Mouse (Mus musculus) CH12.LX (cell line): Measurements from ENCODE around the gene Uap1l1. TPM values are rescaled to one million over a fixed set of nuclear protein-coding genes. Genes with fewer than 3 reads are reported as not detected.

ENCODE experiments used
- DNase-seq: peaks from one replicate; pipeline ENCODE4 v3.0.0-alpha.2; 2013; ENCODE audit errors: extremely low read depth
- H3K27ac ChIP-seq: 2 replicates; pipeline ENCODE4 v1.5.1; 2012; ENCODE audit warnings: low read depth, mild to moderate bottlenecking, control low read depth, moderate library complexity; ENCODE audit not compliant: insufficient read depth
- H3K27me3 ChIP-seq: replicated peaks from 2 replicates; pipeline ENCODE3; 2012; ENCODE audit warnings: inconsistent platforms
- H3K36me3 ChIP-seq, 2 experiments: replicated peaks in 1 of 2; 2 replicates each; pipeline versions ENCODE3 to v1.6.1; 2012; ENCODE audit warnings: inconsistent platforms in 1 of 2, low read length in 1 of 2, mild to moderate bottlenecking in 1 of 2, mixed read lengths in 1 of 2, moderate library complexity in 1 of 2; ENCODE audit not compliant: control insufficient read depth in 1 of 2, insufficient read depth in 1 of 2
- H3K4me1 ChIP-seq, 2 experiments: 2 replicates each; pipeline ENCODE4 v1.6.1; 2012; ENCODE audit warnings: inconsistent platforms in 1 of 2, moderate library complexity in 1 of 2; ENCODE audit not compliant: insufficient read depth in 2 of 2, control insufficient read depth in 1 of 2
- H3K4me2 ChIP-seq: 2 replicates; pipeline ENCODE4 v1.6.1; 2012; ENCODE audit warnings: low read depth, mild to moderate bottlenecking, control low read depth; ENCODE audit not compliant: poor library complexity, insufficient read depth, severe bottlenecking
- H3K4me3 ChIP-seq, 3 experiments: fragments of 150-350 bp in 1 of 3; sonication (generic) in 1 of 3; replicated peaks in 1 of 3; 2 replicates each; pipeline versions ENCODE3 to v1.5.1; 2011 to 2012; ENCODE audit warnings: low read depth in 2 of 3, low read length in 2 of 3, mild to moderate bottlenecking in 2 of 3, moderate library complexity in 2 of 3, control low read depth in 1 of 3, improper control_type of control experiment in 1 of 3, inconsistent platforms in 1 of 3, mixed read lengths in 1 of 3; ENCODE audit not compliant: poor library complexity in 1 of 3
- H3K79me2 ChIP-seq: replicated peaks from 2 replicates; pipeline ENCODE4 v1.6.1; 2012; ENCODE audit warnings: mild to moderate bottlenecking, moderate library complexity; ENCODE audit not compliant: control insufficient read depth, poor library complexity, insufficient read depth, severe bottlenecking; ENCODE audit errors: extremely low read depth
- H3K9ac ChIP-seq: 2 replicates; pipeline ENCODE4 v1.6.1; 2012; ENCODE audit warnings: low read depth, mild to moderate bottlenecking, control low read depth, moderate library complexity; ENCODE audit not compliant: insufficient read depth
- H3K9me3 ChIP-seq: replicated peaks from 2 replicates; pipeline ENCODE3; 2012; ENCODE audit warnings: low read length, inconsistent platforms, mixed read lengths
- CHD2 ChIP-seq: IDR thresholded peaks from 2 replicates; pipeline ENCODE4 v1.6.1; 2011; ENCODE audit warnings: low read length, improper control_type of control experiment
- ELF1 ChIP-seq: IDR thresholded peaks from 2 replicates; pipeline ENCODE4 v1.6.1; 2014; ENCODE audit warnings: low read depth, mild to moderate bottlenecking, inconsistent platforms, low read length, improper control_type of control experiment
- JUN ChIP-seq: IDR thresholded peaks from 2 replicates; pipeline ENCODE4 v1.6.1; 2011; ENCODE audit warnings: low read depth, mild to moderate bottlenecking, low read length, improper control_type of control experiment, moderate library complexity; ENCODE audit not compliant: insufficient read depth
- JUND ChIP-seq: conservative IDR thresholded peaks from 2 replicates; pipeline ENCODE4 v1.6.1; 2011; ENCODE audit warnings: low read depth, low read length, improper control_type of control experiment
- NELFE ChIP-seq: IDR thresholded peaks from 2 replicates; pipeline ENCODE4 v1.6.1; 2011; ENCODE audit warnings: low read depth, low read length, improper control_type of control experiment
- NRF1 ChIP-seq: IDR thresholded peaks from 2 replicates; pipeline ENCODE4 v1.6.1; 2014; ENCODE audit warnings: low read depth, mild to moderate bottlenecking, inconsistent platforms, low read length, improper control_type of control experiment, moderate library complexity
- POLR2AphosphoS2 ChIP-seq: IDR thresholded peaks from 2 replicates; pipeline ENCODE4 v1.6.1; 2011; ENCODE audit warnings: low read depth, low read length, improper control_type of control experiment
- TCF12 ChIP-seq: IDR thresholded peaks from 2 replicates; pipeline ENCODE4 v1.6.1; 2014; ENCODE audit warnings: low read depth, mild to moderate bottlenecking, inconsistent platforms, low read length, improper control_type of control experiment
- USF1 ChIP-seq: IDR thresholded peaks from 2 replicates; pipeline ENCODE4 v1.6.1; 2014; ENCODE audit warnings: low read depth, mild to moderate bottlenecking, inconsistent platforms, low read length, improper control_type of control experiment
- ZC3H11A ChIP-seq: IDR thresholded peaks from 2 replicates; pipeline ENCODE4 v1.6.1; 2012; ENCODE audit warnings: low read depth, mild to moderate bottlenecking, inconsistent platforms, low read length, improper control_type of control experiment
- ZNF384 ChIP-seq: IDR thresholded peaks from 2 replicates; pipeline ENCODE4 v1.6.1; 2012; ENCODE audit warnings: low read depth, low read length, improper control_type of control experiment, inconsistent platforms
- dilution Hi-C: fragments of 300-500 bp; cut with MboI; formaldehyde crosslinking; loops from 2 replicates; pipeline ENCODE4 v1.14.3; 2020; ENCODE audit warnings: low sequenced_read_pairs; ENCODE audit not compliant: extremely low pct_unique_long_range_greater_than_20kb, extremely low pct_ligation_motif_present
- in situ Hi-C: fragments of 300-500 bp; cut with MboI; formaldehyde crosslinking; loops from 3 replicates; pipeline ENCODE4 v1.14.3; 2019; ENCODE audit warnings: low sequenced_read_pairs, low pct_ligation_motif_present, low pct_unique_long_range_greater_than_20kb, mixed read lengths
- polyA plus RNA-seq: library from polyadenylated mRNA; unstranded; fragments of >175 nt; gene quantifications from 2 replicates; pipeline ENCODE4 v1.2.1, GENCODE M21; 2012; ENCODE audit warnings: low read depth; ENCODE audit not compliant: insufficient read length
- total RNA-seq, 2 experiments: library from RNA; depleted of rRNA; stranded (reverse); fragments of 300-350 nt in 1 of 2; fragments of >200 nt in 1 of 2; gene quantifications; 2 replicates each; pipeline ENCODE4 v1.2.3; 2012 to 2014

The Uap1l1 gene
- total and polyA plus RNA-seq, 3 experiments: 4.3 to 30.8 (median 14.5) TPM

DNA sequence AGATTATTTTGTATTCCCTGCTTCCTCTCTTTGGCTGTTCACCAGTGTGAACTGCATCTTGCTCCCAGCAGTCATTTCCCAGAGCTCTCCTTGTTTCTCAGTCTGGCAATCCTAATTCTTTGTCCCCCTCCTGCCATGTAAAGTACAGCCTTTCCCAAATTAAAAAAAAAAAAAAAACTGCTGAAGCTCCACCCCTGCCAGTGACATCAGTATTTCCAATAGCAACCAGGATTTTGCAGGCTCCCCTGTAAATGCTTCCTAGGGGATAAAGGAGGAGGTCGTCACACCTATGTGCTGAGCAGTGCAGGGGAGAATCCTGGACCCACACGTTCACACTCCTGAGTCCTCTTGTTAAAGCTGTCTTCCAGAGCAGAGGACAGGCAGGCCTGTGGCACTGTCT is 45.4 kb downstream of the Uap1l1 start:
- dilution Hi-C loops (no loop called here), in situ Hi-C loops (no loop called here)
- DNase-seq: no peak
- no peaks in the 10 kb centered on the region for H3K79me2 ChIP-seq
- peaks cover 63% of the 10 kb centered on the region for H3K27me3 ChIP-seq
- no peak overlapping the region for H3K9ac ChIP-seq
- no peak overlapping the region for H3K4me3 ChIP-seq
- TF ChIP-seq ELF1: no peak
- TF ChIP-seq ZNF384: peak; percentile 27; the same call in 1 of the 2 replicates
- no peak for TF ChIP-seq TCF12
- no peaks in the 10 kb centered on the region for H3K36me3 ChIP-seq
- H3K9me3 ChIP-seq: peaks cover 5% of the 10 kb centered on the region
- H3K4me1 ChIP-seq: peaks cover 4 to 5% of the 10 kb centered on the region in 2 experiments; a peak in 3 of 4 replicates
- H3K27ac ChIP-seq: no peak overlapping the region
- H3K4me2 ChIP-seq: no peak overlapping the region

DNA sequence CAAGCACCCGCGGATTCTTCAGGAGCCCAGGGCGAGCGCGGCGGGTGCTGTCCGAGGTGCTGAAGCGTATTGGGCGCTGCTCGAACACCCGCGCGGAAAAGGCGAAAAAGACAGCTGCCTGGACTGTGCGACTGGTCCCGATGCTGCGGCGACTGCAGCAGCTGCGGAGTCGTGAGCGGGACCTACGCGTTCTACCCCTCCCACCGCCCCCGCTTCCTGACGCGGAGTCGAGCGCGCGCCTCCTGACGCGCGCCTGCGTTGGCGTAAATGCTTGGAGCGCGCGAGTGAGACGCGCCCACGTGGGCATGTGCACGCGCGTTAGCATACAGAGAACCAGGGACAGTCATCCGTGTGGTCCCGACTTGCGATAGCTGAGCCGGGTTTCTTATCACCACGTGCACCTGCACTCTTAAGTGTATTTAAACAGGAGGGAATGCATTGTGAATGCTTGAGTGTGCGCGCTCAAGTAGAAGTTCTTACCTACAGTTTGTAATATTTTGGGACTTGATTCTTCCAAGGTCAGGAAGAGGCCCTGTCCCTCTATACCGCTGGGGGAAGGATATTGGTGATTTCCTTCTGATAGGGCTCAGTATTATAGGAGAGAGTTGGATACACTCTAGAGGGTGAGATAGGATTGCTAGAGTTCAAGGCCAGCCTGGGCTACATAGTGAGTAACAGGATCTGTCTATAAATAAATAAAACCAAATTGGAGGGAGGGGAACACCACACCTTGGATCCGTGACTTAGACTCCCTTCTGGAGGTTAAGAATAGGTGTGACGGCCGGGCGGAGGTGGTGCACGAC is 46.3 kb downstream of the Uap1l1 start, which contains the start of gene Grin1:
TSS of gene Grin1 (minus strand) at position 217 of the 803 bp plus-strand sequence.
- no peak within 1 kb of the TSS for H3K4me2 ChIP-seq
- peaks cover 5% of the 10 kb centered on the region for H3K9me3 ChIP-seq
- peaks cover 4 to 5% of the 10 kb centered on the region in 2 experiments; a peak in 3 of 4 replicates for H3K4me1 ChIP-seq
- in situ Hi-C loops: no loop called here
- dilution Hi-C loops: no loop called here
- DNase-seq: no peak
- H3K36me3 ChIP-seq: no peaks in the 10 kb centered on the region
- no peaks in the 10 kb centered on the region for H3K79me2 ChIP-seq
- H3K27ac ChIP-seq: no peak within 1 kb of the TSS
- H3K9ac ChIP-seq: no peak within 1 kb of the TSS
- H3K4me3 ChIP-seq: no peak within 1 kb of the TSS
- peaks cover 63% of the 10 kb centered on the region for H3K27me3 ChIP-seq
- TF ChIP-seq JUN (no peak), POLR2AphosphoS2 (no peak)
- TF ChIP-seq, all 38 proteins: peak for 0

DNA sequence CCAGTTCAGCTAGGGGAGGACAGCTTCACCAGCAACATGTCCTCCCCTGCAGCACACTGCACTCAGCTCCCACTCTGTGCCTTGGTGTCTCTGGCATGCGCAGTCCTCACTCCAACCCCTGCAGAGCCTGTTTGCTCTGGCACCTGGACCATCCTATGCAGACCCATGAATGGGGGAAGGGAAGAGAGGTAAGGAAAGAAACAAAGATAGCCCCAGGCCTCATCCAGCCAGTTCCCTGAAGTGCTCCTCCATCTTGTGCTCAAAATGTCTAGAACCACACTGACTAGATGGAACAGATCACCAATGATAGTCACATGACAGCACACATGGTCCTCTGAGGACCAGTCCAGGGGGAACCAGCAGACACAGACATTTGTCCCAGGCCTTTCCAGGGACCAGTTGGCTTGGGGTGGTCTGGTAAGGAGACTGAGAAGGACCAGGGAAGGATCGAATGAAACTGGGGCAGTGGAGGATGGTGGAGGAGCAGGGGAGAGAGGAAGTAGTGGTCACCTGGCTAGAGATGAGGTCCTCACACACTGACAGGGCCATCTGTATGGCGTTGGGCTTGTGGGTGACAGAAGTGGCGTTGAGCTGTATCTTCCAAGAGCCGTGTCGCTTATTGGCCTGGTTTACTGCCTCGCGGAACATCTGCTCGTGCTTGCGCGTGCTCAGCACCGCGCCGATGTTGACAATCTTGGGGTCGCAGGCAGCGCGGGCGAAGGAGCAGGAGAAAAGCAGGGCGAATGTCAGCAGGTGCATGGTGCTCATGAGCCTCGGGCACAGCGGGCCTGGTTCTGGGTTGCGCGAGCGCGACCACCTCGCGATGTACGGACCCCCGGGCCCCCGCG is 47.1 kb downstream of the Uap1l1 start:
- no peak overlapping the region for H3K4me3 ChIP-seq
- no peak overlapping the region for H3K4me2 ChIP-seq
- DNase-seq: no peak
- H3K9ac ChIP-seq: no peak overlapping the region
- in situ Hi-C loops (no loop called here), dilution Hi-C loops (no loop called here)
- peaks cover 4 to 5% of the 10 kb centered on the region in 2 experiments; a peak in 3 of 4 replicates for H3K4me1 ChIP-seq
- H3K36me3 ChIP-seq: no peaks in the 10 kb centered on the region
- H3K27ac ChIP-seq: no peak overlapping the region
- H3K27me3 ChIP-seq: peaks cover 67% of the 10 kb centered on the region
- peaks cover 5% of the 10 kb centered on the region for H3K9me3 ChIP-seq
- TF ChIP-seq USF1: no peak
- no peak for TF ChIP-seq ZC3H11A
- no peak for TF ChIP-seq NRF1
- no peak for TF ChIP-seq NELFE
- TF ChIP-seq JUND: no peak
- no peak for TF ChIP-seq CHD2
- H3K79me2 ChIP-seq: no peaks in the 10 kb centered on the region
